Mouse (Mus musculus) brain, embryonic 14.5 days (tissue): Measurements from ENCODE around the gene Fgr. TPM values are rescaled to one million over a fixed set of nuclear protein-coding genes. Genes with fewer than 3 reads are reported as not detected.
A peak's percentile ranks its signal among the peaks of the same experiment; 100 is the strongest.

Source experiments
- DNase-seq: peaks from one replicate; pipeline ENCODE4 v3.0.0-alpha.2; 2011; ENCODE audit warnings: low read depth
- CTCF ChIP-seq: fragments of 200-500 bp; IDR thresholded peaks from 2 replicates; pipeline ENCODE4 v1.5.1; 2012; ENCODE audit warnings: inconsistent platforms, mild to moderate bottlenecking, moderate library complexity, borderline replicate concordance; ENCODE audit not compliant: insufficient read depth, insufficient read length; ENCODE audit errors: extremely low read depth
- POLR2A ChIP-seq: fragments of 200-500 bp; IDR thresholded peaks from 2 replicates; pipeline ENCODE4 v1.6.1; 2012; ENCODE audit warnings: mild to moderate bottlenecking, inconsistent platforms, borderline replicate concordance; ENCODE audit not compliant: poor library complexity, insufficient read depth, insufficient read length, severe bottlenecking; ENCODE audit errors: extremely low read depth
- polyA plus RNA-seq: library from polyadenylated mRNA; depleted of rRNA; stranded (reverse); fragments of >200 nt; gene quantifications from 2 replicates; pipeline ENCODE4 v1.2.3, GENCODE M21; 2012

Fgr gene
- polyA plus RNA-seq, 1 experiment, result 0.15 TPM

- TF ChIP-seq CTCF (no peak), POLR2A (no peak)
- DNase-seq, result no peak
Measured at GRCm38 (mm10) chr4:132962628-132963027, 11.3 kb upstream of the Fgr start.

- DNase-seq, result no peak
Measured at GRCm38 (mm10) chr4:132963436-132963835, 10.5 kb upstream of the Fgr start.

GRCm38 (mm10) chr4:132964064-132964463 lies 9.8 kb upstream of the Fgr start:
- no peak for DNase-seq
- no peak for TF ChIP-seq POLR2A
- no peak for TF ChIP-seq CTCF

More at GRCm38 (mm10) chr4:132963436-132963835, 10.5 kb upstream of the Fgr start:
- TF ChIP-seq POLR2A (no peak), CTCF (no peak)

GRCm38 (mm10) chr4:132964473-132964872 lies 9.4 kb upstream of the Fgr start:
- TF ChIP-seq POLR2A (no peak), CTCF (no peak)
- peak; percentile 52 for DNase-seq

GRCm38 (mm10) chr4:132968105-132968938 lies 5.6 kb upstream of the Fgr start:
- DNase-seq, result peak; percentile 49
- no peak for TF ChIP-seq POLR2A

GRCm38 (mm10) chr4:132971601-132972000 lies 2.3 kb upstream of the Fgr start:
- TF ChIP-seq POLR2A (no peak), CTCF (no peak)
- no peak for DNase-seq

- no peak for DNase-seq
- TF ChIP-seq POLR2A, result no peak
- no peak for TF ChIP-seq CTCF
Measured at GRCm38 (mm10) chr4:132972101-132972500, 1.8 kb upstream of the Fgr start.

GRCm38 (mm10) chr4:132972556-132972955 lies 1.3 kb upstream of the Fgr start:
- TF ChIP-seq CTCF, result no peak
- TF ChIP-seq POLR2A, result no peak
- DNase-seq, result peak; percentile 65

- TF ChIP-seq CTCF (no peak), POLR2A (no peak)
Measured at GRCm38 (mm10) chr4:132973186-132973585, 709 bp upstream of the Fgr start.

GRCm38 (mm10) chr4:132974904-132975303 lies 1.0 kb downstream of the Fgr start:
- DNase-seq, result peak; percentile 77
- no peak for TF ChIP-seq CTCF
- TF ChIP-seq POLR2A, result no peak

More at GRCm38 (mm10) chr4:132973186-132973585, 709 bp upstream of the Fgr start:
- no peak for DNase-seq

GRCm38 (mm10) chr4:132975791-132976190 lies 1.9 kb downstream of the Fgr start:
- TF ChIP-seq POLR2A (no peak), CTCF (no peak)
- no peak for DNase-seq

GRCm38 (mm10) chr4:132976729-132977128 lies 2.8 kb downstream of the Fgr start:
- no peak for DNase-seq
- no peak for TF ChIP-seq POLR2A
- TF ChIP-seq CTCF, result no peak
